Mouse (Mus musculus): ENCODE measurements around the gene Hist1h4i. TPM values are rescaled to one million over a fixed set of nuclear protein-coding genes. Genes with fewer than 3 reads are reported as not detected.
A peak's percentile ranks its signal among the peaks of the same experiment; 100 is the strongest.

Hist1h4i gene
- polyA plus RNA-seq, 1 experiment from 2014 or later, result 9.9 TPM

DNA sequence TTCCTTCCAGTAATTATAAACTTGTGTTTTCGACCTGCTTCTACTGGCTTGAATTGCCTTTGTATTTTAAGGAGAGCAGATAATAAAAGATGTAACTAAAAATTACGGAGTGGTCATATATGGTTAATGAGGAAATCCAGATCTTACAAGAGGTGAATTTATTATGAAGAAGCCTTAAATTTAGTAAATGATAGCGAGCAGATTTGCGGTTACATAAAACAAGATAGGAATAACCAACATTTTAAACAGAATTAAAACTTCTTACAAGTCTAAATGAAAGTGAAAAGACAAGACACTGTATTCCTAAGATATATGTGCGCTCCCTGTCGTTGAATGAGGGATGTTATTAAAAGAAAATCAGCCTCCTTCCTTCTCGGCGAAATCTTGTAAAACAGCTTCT lies 46.3 kb downstream of the Hist1h4i start:
- ATAC-seq, result no peak
- Histone ChIP-seq H3K9me3 (ENCODE audit: control insufficient read depth) (0 out of 2 replicates have a peak, but pooled peaks cover 5% of the 10 kb centered on the region), H3K27ac (ENCODE audit: low read depth, low read length) (no peak overlapping the region), H3K27me3 (replicated peaks; ENCODE audit: control insufficient read depth, insufficient read depth, low read length) (peaks cover 57% of the 10 kb centered on the region), H3K9ac (ENCODE audit: low read depth, low read length) (no peak overlapping the region), H3K36me3 (ENCODE audit: control insufficient read depth, insufficient read depth) (no peaks in the 10 kb centered on the region), H3K4me1 (replicated peaks; ENCODE audit: control insufficient read depth, insufficient read depth, low read length) (no peaks in the 10 kb centered on the region), H3K4me2 (replicated peaks; ENCODE audit: low read depth) (peak overlapping the region; percentile 60), H3K4me3 (ENCODE audit: low read depth, low read length) (peak overlapping the region; percentile 37)
- 7% methylated on average over 8 of the region's 8 CpGs for WGBS
- TF ChIP-seq CTCF (IDR thresholded peaks at IDR 0.05; ENCODE audit: low read depth), result no peak

GRCm38 (mm10) chr13:21993957-21994738 lies 47.0 kb downstream of the Hist1h4i start:
- H3K27me3 ChIP-seq (replicated peaks; ENCODE audit: control insufficient read depth, insufficient read depth, low read length), result peaks cover 52% of the 10 kb centered on the region

GRCm38 (mm10) chr13:21992550-21992949 lies 48.6 kb downstream of the Hist1h4i start:
- H3K4me3 ChIP-seq (ENCODE audit: low read depth, low read length), result no peak overlapping the region
- no peaks in the 10 kb centered on the region for H3K36me3 ChIP-seq (ENCODE audit: control insufficient read depth, insufficient read depth)
- H3K4me2 ChIP-seq (replicated peaks; ENCODE audit: low read depth), result no peak overlapping the region
- no peak overlapping the region for H3K27ac ChIP-seq (ENCODE audit: low read depth, low read length)
- WGBS, result 80% methylated on average over 5 of the region's 5 CpGs
- H3K9me3 ChIP-seq (ENCODE audit: control insufficient read depth), result 0 out of 2 replicates have a peak, but pooled peaks cover 5% of the 10 kb centered on the region
- no peaks in the 10 kb centered on the region for H3K4me1 ChIP-seq (replicated peaks; ENCODE audit: control insufficient read depth, insufficient read depth, low read length)
- H3K27me3 ChIP-seq (replicated peaks; ENCODE audit: control insufficient read depth, insufficient read depth, low read length), result peaks cover 36% of the 10 kb centered on the region
- no peak for TF ChIP-seq CTCF (IDR thresholded peaks at IDR 0.05; ENCODE audit: low read depth)
- ATAC-seq, result no peak
- no peak overlapping the region for H3K9ac ChIP-seq (ENCODE audit: low read depth, low read length)

More at GRCm38 (mm10) chr13:21993957-21994738, 47.0 kb downstream of the Hist1h4i start:
- 4% methylated on average over 22 of the region's 22 CpGs for WGBS
- no peak for ATAC-seq
- Histone ChIP-seq H3K9ac (ENCODE audit: low read depth, low read length) (no peak overlapping the region), H3K4me1 (replicated peaks; ENCODE audit: control insufficient read depth, insufficient read depth, low read length) (no peaks in the 10 kb centered on the region), H3K27ac (ENCODE audit: low read depth, low read length) (no peak overlapping the region), H3K4me3 (ENCODE audit: low read depth, low read length) (no peak overlapping the region; the same call in 1 of the 2 replicates), H3K36me3 (ENCODE audit: control insufficient read depth, insufficient read depth) (no peaks in the 10 kb centered on the region), H3K4me2 (replicated peaks; ENCODE audit: low read depth) (peak overlapping the region; percentile 41; the same call in 1 of the 2 replicates), H3K9me3 (ENCODE audit: control insufficient read depth) (0 out of 2 replicates have a peak, but pooled peaks cover 5% of the 10 kb centered on the region)
- no peak for TF ChIP-seq CTCF (IDR thresholded peaks at IDR 0.05; ENCODE audit: low read depth)

Small RNAs within 50 kb of the gene (microRNA-seq; reads per million reads assigned to microRNA genes)
- gene Gm26300 (not detected), gene Gm44390 (not detected), gene Gm44486 (not detected)

Other genes starting within 250 kb of the Hist1h4i start
- gene Hist1h2bq, start 231.2 kb downstream of the Hist1h4i start, polyA plus RNA-seq (2015; fragmentation: Nextera tagmentation; extraction: Ambion mirVana), result 7.8 and 9.8 TPM in 2 replicates
- not detected in 2 replicates for gene Hist1h2ao, start 230.9 kb downstream of the Hist1h4i start, polyA plus RNA-seq (2015; fragmentation: Nextera tagmentation; extraction: Ambion mirVana)
- not detected in 2 replicates for gene Hist1h4m, start 229.6 kb downstream of the Hist1h4i start, polyA plus RNA-seq (2015; fragmentation: Nextera tagmentation; extraction: Ambion mirVana)
- 2.1 and 5.3 TPM in 2 replicates for gene Hist1h4n, start 209.2 kb downstream of the Hist1h4i start, polyA plus RNA-seq (2015; fragmentation: Nextera tagmentation; extraction: Ambion mirVana)
- 1,504 and 1,780 TPM in 2 replicates for gene Hist1h2ap, start 207.9 kb downstream of the Hist1h4i start, polyA plus RNA-seq (2015; fragmentation: Nextera tagmentation; extraction: Ambion mirVana)
- gene Hist1h2br, start 207.6 kb downstream of the Hist1h4i start, polyA plus RNA-seq (2015; fragmentation: Nextera tagmentation; extraction: Ambion mirVana), result 7.8 and 10.0 TPM in 2 replicates
- 1.2 TPM in 2 replicates for gene Zfp184, start 96.3 kb downstream of the Hist1h4i start, polyA plus RNA-seq (2015; fragmentation: Nextera tagmentation; extraction: Ambion mirVana)
- gene Pom121l2, start 60.2 kb downstream of the Hist1h4i start, polyA plus RNA-seq (2015; fragmentation: Nextera tagmentation; extraction: Ambion mirVana), result not detected in 2 replicates
- 4.0 and 4.1 TPM in 2 replicates for gene Prss16, start 31.6 kb downstream of the Hist1h4i start, polyA plus RNA-seq (2015; fragmentation: Nextera tagmentation; extraction: Ambion mirVana)
- 3.4 and 5.3 TPM in 2 replicates for gene Hist1h2ah, start 5.8 kb downstream of the Hist1h4i start, polyA plus RNA-seq (2015; fragmentation: Nextera tagmentation; extraction: Ambion mirVana)
- 0.90 and 1.8 TPM in 2 replicates for gene Hist1h2bk, start 5.5 kb downstream of the Hist1h4i start, polyA plus RNA-seq (2015; fragmentation: Nextera tagmentation; extraction: Ambion mirVana)
- gene Hist1h2ag, start 1.6 kb upstream of the Hist1h4i start, polyA plus RNA-seq (2015; fragmentation: Nextera tagmentation; extraction: Ambion mirVana), result 12.9 and 16.0 TPM in 2 replicates
- gene Hist1h2bj, start 1.9 kb upstream of the Hist1h4i start, polyA plus RNA-seq (2015; fragmentation: Nextera tagmentation; extraction: Ambion mirVana), result 2.3 and 4.1 TPM in 2 replicates
- gene Vmn1r188, start 43.1 kb upstream of the Hist1h4i start, polyA plus RNA-seq (2015; fragmentation: Nextera tagmentation; extraction: Ambion mirVana), result not detected in 2 replicates
- gene Vmn1r189, start 64.5 kb upstream of the Hist1h4i start, polyA plus RNA-seq (2015; fragmentation: Nextera tagmentation; extraction: Ambion mirVana), result not detected in 2 replicates
- gene Vmn1r191, start 142.6 kb upstream of the Hist1h4i start, polyA plus RNA-seq (2015; fragmentation: Nextera tagmentation; extraction: Ambion mirVana), result not detected in 2 replicates
- gene Vmn1r192, start 149.8 kb upstream of the Hist1h4i start, polyA plus RNA-seq (2015; fragmentation: Nextera tagmentation; extraction: Ambion mirVana), result not detected in 2 replicates
- gene Vmn1r193, start 181.8 kb upstream of the Hist1h4i start, polyA plus RNA-seq (2015; fragmentation: Nextera tagmentation; extraction: Ambion mirVana), result not detected in 2 replicates
- not detected in 2 replicates for gene Vmn1r194, start 202.9 kb upstream of the Hist1h4i start, polyA plus RNA-seq (2015; fragmentation: Nextera tagmentation; extraction: Ambion mirVana)
- not detected in 2 replicates for gene Vmn1r195, start 229.2 kb upstream of the Hist1h4i start, polyA plus RNA-seq (2015; fragmentation: Nextera tagmentation; extraction: Ambion mirVana)
- gene Vmn1r196, start 248.6 kb upstream of the Hist1h4i start, polyA plus RNA-seq (2015; fragmentation: Nextera tagmentation; extraction: Ambion mirVana), result not detected in 2 replicates